Mouse (Mus musculus): Measurements from ENCODE around the gene Nectin2. TPM values are rescaled to one million over a fixed set of nuclear protein-coding genes. Genes with fewer than 3 reads are reported as not detected.
"Not testable (repeated sequence)": the region's sequence is repeated elsewhere in the genome, so short reads cannot be mapped to it uniquely, and the experiment has no call there.

The Nectin2 gene
- polyA plus RNA-seq, 1 experiment from 2014 or later: 157 TPM

DNA sequence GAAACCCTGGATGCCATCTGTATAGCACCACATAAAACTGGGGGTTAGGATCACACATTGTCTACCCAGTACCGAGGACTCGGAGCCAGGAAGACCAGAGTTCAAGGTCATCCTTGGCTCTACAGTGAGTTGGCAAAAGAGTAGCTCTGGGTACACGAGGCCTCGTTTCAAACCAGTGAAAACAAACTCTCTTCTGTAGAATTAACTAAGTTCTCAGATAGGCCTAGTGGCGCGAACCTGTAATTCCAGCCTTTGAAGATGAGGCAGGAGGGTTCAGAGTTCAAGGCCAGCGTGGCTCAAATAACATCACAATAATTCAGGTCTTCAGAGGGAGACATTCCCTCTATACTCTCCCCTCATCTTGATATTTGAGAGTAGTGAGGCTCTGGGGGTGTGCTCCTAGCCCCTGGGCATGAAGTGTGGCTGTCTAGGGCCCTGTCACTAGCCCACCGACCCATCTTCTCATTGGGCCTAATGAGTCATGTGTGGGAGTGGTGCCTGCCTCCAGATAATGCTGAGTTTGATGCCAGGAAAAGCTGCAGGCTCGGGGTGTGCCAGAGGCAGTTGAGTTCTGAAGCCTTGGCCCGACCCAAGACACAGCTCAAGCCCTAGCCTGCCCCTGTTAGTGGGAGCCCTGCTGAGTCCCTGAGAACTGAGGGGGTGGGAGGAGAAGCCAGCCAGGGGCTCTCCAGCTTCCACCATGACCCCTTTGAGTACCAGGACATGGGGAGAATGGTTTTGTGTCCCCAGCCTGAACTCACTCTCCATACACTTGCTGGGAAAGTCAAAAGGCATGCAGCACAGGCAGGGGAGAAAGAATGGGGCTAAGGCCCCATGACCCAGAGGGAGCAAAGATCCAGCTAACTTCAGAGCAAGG is 55.7 kb downstream of the Nectin2 start:
- Histone ChIP-seq H3K9ac (replicated peaks; ENCODE audit: low read length) (0 out of 2 replicates have a peak overlapping the region, but pooled peaks have one; percentile 25), H3K4me3 (ENCODE audit: low read length) (no peak overlapping the region), H3K27me3 (ENCODE audit: insufficient read depth, low read length) (no peaks in the 10 kb centered on the region), H3K9me3 (ENCODE audit: low read length) (no peaks in the 10 kb centered on the region), H3K27ac (ENCODE audit: low read length) (no peak overlapping the region), H3K4me1 (ENCODE audit: insufficient read depth, low read length) (peaks cover 38% of the 10 kb centered on the region), H3K4me2 (replicated peaks; ENCODE audit: low read depth, low read length) (no peak overlapping the region), H3K36me3 (ENCODE audit: insufficient read depth, low read length) (no peaks in the 10 kb centered on the region; the same call in 1 of the 2 replicates)
- no peak for ATAC-seq (ENCODE audit: low FRiP score, low TSS enrichment)
- 60% methylated on average over 10 of the region's 10 CpGs for WGBS

- no peaks in the 10 kb centered on the region; the same call in 1 of the 2 replicates for H3K36me3 ChIP-seq (ENCODE audit: insufficient read depth, low read length)
- H3K27ac ChIP-seq (ENCODE audit: low read length): no peak overlapping the region
- H3K9ac ChIP-seq (replicated peaks; ENCODE audit: low read length): no peak overlapping the region
- H3K4me2 ChIP-seq (replicated peaks; ENCODE audit: low read depth, low read length): no peak overlapping the region
- peaks cover 26% of the 10 kb centered on the region for H3K4me1 ChIP-seq (ENCODE audit: insufficient read depth, low read length)
- no peaks in the 10 kb centered on the region for H3K9me3 ChIP-seq (ENCODE audit: low read length)
- WGBS: 22% methylated on average over 9 of the region's 10 CpGs
- no peak overlapping the region for H3K4me3 ChIP-seq (ENCODE audit: low read length)
- ATAC-seq (ENCODE audit: low FRiP score, low TSS enrichment): no peak
- no peaks in the 10 kb centered on the region for H3K27me3 ChIP-seq (ENCODE audit: insufficient read depth, low read length)
Observed at GRCm38 (mm10) chr7:19693421-19693820, 56.9 kb downstream of the Nectin2 start.

DNA sequence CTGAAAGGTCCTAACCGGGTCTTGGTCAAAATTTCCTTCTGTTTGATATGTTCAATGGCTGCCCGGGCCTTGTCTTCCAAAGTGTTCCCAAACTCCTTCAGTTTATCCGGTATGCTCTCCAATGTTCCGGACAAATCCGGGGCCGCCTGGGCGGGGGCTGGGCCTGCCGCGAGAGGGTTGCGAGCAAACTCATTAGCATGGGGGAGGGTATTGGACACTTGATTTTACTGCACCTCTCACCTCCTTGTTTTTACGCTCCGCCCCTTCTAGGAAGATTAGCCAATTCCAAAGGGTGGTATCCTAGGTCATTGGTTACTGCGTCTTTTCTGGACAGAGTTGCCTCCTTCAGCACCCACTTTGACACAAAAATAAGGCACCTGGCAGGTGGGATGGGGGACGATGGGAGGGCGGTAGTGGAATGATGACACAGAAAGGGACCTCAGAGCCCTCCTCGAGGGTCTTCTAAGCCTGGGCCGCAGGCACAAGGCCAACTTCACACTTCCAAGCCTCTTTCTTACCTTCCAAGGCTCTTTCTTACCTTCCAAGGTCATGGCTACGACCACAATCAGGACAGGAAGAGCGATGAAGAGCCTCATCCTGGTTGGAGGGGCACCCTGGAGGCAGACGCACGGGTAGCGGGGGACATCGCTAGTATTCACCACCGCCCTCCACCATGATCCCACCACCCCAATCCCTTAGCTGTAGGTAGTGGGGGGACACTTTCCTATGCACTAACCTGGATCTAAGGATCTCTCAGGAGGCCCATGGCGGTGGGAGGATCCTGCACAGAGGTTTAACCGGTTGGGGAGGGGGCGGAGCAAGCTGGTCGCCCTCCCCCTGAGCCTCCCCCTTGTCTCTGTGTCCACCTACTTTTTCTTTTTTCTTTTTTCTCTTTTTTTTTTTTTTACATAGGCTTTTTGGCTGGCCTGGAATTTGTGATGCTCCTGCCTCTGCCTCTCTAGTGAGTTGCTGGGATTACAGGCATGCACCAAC is 58.1 kb downstream of the Nectin2 start, which contains the start of gene Apoc1:
TSS of gene Apoc1 (minus strand) at position 788 of the 993 bp plus-strand sequence.
- no peak within 1 kb of the TSS for H3K27ac ChIP-seq (ENCODE audit: low read length)
- 0 out of 2 replicates have a peak within 1 kb of the TSS, but pooled peaks have one; percentile 10 for H3K9ac ChIP-seq (replicated peaks; ENCODE audit: low read length)

DNA sequence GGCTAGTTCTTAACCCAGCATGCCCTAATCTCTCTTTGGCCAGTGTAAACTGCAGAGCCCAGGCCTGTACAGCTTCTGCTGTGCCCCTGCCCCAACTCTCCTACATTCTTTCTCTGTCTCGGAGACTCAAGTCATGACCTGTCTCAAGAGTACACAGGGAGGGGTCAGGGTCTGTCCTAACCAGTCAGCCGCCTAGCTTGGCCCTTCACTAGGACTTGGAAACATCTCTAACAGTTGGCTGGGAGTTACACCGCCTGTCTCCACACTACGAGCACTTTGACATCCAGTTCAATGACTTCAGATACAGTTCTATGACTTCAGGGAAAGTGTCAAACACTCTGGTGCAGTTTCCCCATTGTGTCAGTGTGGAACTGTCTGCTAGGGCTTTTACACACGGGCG is 58.8 kb downstream of the Nectin2 start:
- Histone ChIP-seq H3K4me1 (ENCODE audit: insufficient read depth, low read length) (peaks cover 20% of the 10 kb centered on the region), H3K4me2 (replicated peaks; ENCODE audit: low read depth, low read length) (peak overlapping the region; percentile 9; the same call in 1 of the 2 replicates), H3K36me3 (ENCODE audit: insufficient read depth, low read length) (no peaks in the 10 kb centered on the region), H3K27me3 (ENCODE audit: insufficient read depth, low read length) (no peaks in the 10 kb centered on the region), H3K4me3 (ENCODE audit: low read length) (no peak overlapping the region), H3K9me3 (ENCODE audit: low read length) (no peaks in the 10 kb centered on the region), H3K27ac (ENCODE audit: low read length) (no peak overlapping the region), H3K9ac (replicated peaks; ENCODE audit: low read length) (0 out of 2 replicates have a peak overlapping the region, but pooled peaks have one; percentile 10)
- WGBS: 65% methylated on average over 6 of the region's 6 CpGs
- no peak for ATAC-seq (ENCODE audit: low FRiP score, low TSS enrichment)

More for the DNA sequence above, 58.1 kb downstream of the Nectin2 start, which contains the start of gene Apoc1:
- Histone ChIP-seq H3K9me3 (ENCODE audit: low read length) (no peaks in the 10 kb centered on the region), H3K4me3 (ENCODE audit: low read length) (no peak within 1 kb of the TSS), H3K4me2 (replicated peaks; ENCODE audit: low read depth, low read length) (peak within 1 kb of the TSS; percentile 9; the same call in 1 of the 2 replicates), H3K4me1 (ENCODE audit: insufficient read depth, low read length) (peaks cover 20% of the 10 kb centered on the region), H3K27me3 (ENCODE audit: insufficient read depth, low read length) (no peaks in the 10 kb centered on the region), H3K36me3 (ENCODE audit: insufficient read depth, low read length) (no peaks in the 10 kb centered on the region; the same call in 1 of the 2 replicates)
- 45% methylated on average over 28 of the region's 28 CpGs for WGBS
- no peak for ATAC-seq (ENCODE audit: low FRiP score, low TSS enrichment)

GRCm38 (mm10) chr7:19690845-19691244 is 59.4 kb downstream of the Nectin2 start:
- no peak overlapping the region for H3K27ac ChIP-seq (ENCODE audit: low read length)
- no peak overlapping the region for H3K4me2 ChIP-seq (replicated peaks; ENCODE audit: low read depth, low read length)
- no peaks in the 10 kb centered on the region for H3K27me3 ChIP-seq (ENCODE audit: insufficient read depth, low read length)
- H3K9me3 ChIP-seq (ENCODE audit: low read length): no peaks in the 10 kb centered on the region
- H3K4me3 ChIP-seq (ENCODE audit: low read length): no peak overlapping the region
- WGBS: 77% methylated on average over 4 of the region's 4 CpGs
- no peak for ATAC-seq (ENCODE audit: low FRiP score, low TSS enrichment)
- no peaks in the 10 kb centered on the region for H3K36me3 ChIP-seq (ENCODE audit: insufficient read depth, low read length)
- H3K4me1 ChIP-seq (ENCODE audit: insufficient read depth, low read length): peaks cover 20% of the 10 kb centered on the region
- H3K9ac ChIP-seq (replicated peaks; ENCODE audit: low read length): no peak overlapping the region

GRCm38 (mm10) chr7:19688611-19689010 is 61.7 kb downstream of the Nectin2 start:
- Histone ChIP-seq H3K27ac (ENCODE audit: low read length) (no peak overlapping the region), H3K36me3 (ENCODE audit: insufficient read depth, low read length) (no peaks in the 10 kb centered on the region), H3K4me2 (replicated peaks; ENCODE audit: low read depth, low read length) (no peak overlapping the region), H3K9ac (replicated peaks; ENCODE audit: low read length) (no peak overlapping the region), H3K4me1 (ENCODE audit: insufficient read depth, low read length) (peaks cover 17% of the 10 kb centered on the region), H3K9me3 (ENCODE audit: low read length) (no peaks in the 10 kb centered on the region), H3K4me3 (ENCODE audit: low read length) (no peak overlapping the region), H3K27me3 (ENCODE audit: insufficient read depth, low read length) (no peaks in the 10 kb centered on the region)
- no peak for ATAC-seq (ENCODE audit: low FRiP score, low TSS enrichment)
- WGBS: 90% methylated on average over 2 of the region's 2 CpGs

DNA sequence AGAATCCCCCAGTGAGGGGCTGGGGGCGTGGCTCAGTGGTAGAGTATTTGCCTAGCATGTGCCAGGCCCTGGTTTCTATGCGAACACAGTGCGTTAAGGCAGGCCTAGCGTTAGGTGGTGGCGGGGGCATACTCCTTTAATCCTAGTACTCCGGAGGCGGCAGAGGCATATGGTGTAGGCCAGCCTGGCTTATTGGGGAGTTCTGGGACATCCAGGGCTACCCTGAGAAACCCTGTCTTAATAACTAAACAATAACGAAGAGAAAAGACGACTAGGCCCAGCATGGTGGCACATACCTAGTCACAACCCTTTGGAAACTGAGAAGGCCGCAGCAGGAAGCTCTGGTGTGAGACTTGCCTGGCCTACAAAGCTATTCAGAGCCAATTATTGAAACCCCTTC is 62.2 kb downstream of the Nectin2 start:
- no peak overlapping the region for H3K4me2 ChIP-seq (replicated peaks; ENCODE audit: low read depth, low read length)
- WGBS: 92% methylated on average over 10 of the region's 10 CpGs
- no peaks in the 10 kb centered on the region for H3K27me3 ChIP-seq (ENCODE audit: insufficient read depth, low read length)
- no peak overlapping the region for H3K9ac ChIP-seq (replicated peaks; ENCODE audit: low read length)
- H3K36me3 ChIP-seq (ENCODE audit: insufficient read depth, low read length): no peaks in the 10 kb centered on the region
- no peak for ATAC-seq (ENCODE audit: low FRiP score, low TSS enrichment)
- peaks cover 13% of the 10 kb centered on the region for H3K4me1 ChIP-seq (ENCODE audit: insufficient read depth, low read length)
- H3K4me3 ChIP-seq (ENCODE audit: low read length): no peak overlapping the region
- no peak overlapping the region for H3K27ac ChIP-seq (ENCODE audit: low read length)
- no peaks in the 10 kb centered on the region for H3K9me3 ChIP-seq (ENCODE audit: low read length)

DNA sequence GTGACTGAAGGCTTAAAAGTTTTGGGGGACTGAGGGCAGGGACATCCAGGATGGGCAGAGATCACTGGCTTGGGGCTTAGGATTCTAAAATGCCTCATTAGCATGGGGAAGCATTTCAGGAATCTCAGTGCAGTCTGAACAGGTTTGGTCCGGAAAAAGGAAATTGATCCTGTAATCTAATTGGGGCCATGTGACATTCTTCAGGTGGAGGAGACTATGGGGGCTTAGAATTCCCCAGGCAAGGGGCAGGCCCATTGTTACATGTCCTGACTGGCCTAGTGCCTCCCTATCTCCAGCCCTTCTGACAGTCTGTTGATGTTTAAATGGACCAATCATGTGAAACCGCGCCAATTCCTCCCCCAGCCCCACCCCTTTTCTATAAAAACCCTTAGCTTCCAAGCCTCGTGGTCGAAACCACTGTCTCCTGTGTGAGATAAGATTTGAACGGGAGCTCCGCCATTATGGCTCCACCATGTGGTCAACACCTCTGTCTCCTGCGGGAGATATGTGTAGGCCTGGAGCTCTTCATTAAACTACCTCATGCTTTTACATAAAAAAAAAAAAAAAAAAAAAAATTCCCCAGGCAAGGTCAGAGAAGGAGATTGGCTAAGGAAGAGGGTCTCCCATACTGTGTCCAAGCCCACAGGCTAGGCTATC is 63.2 kb downstream of the Nectin2 start:
- not testable (repeated sequence) for H3K4me1 ChIP-seq (ENCODE audit: insufficient read depth, low read length); H3K36me3 ChIP-seq (ENCODE audit: insufficient read depth, low read length); H3K9ac ChIP-seq (replicated peaks; ENCODE audit: low read length); H3K9me3 ChIP-seq (ENCODE audit: low read length); H3K27me3 ChIP-seq (ENCODE audit: insufficient read depth, low read length); H3K4me3 ChIP-seq (ENCODE audit: low read length); H3K4me2 ChIP-seq (replicated peaks; ENCODE audit: low read depth, low read length); H3K27ac ChIP-seq (ENCODE audit: low read length)
- ATAC-seq (ENCODE audit: low FRiP score, low TSS enrichment): 0 out of 2 replicates have a peak, but pooled peaks have one; percentile 6
- 69% methylated on average over 8 of the region's 8 CpGs for WGBS

DNA sequence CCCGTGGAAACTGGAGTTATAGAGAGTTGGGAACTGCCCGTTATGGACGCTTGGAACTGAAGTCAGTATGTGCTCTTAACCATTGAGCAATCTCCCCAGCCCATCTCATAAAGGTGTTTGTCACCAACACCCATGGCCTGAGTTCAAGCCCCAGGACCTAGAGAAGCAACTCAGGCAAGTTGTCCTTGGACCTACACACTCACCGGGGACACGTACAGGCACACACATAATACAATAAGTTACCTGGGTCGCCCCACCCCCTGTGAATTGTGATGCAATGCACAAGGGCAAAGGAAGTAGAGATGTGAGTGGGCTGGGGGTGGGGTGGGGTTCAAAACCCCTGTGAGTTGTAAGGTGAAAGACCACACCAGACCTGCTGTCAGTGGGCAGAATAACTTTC is 63.8 kb downstream of the Nectin2 start:
- WGBS: 86% methylated on average over 6 of the region's 6 CpGs
- Histone ChIP-seq H3K4me1 (ENCODE audit: insufficient read depth, low read length) (no peaks in the 10 kb centered on the region; the same call in 1 of the 2 replicates), H3K27me3 (ENCODE audit: insufficient read depth, low read length) (no peaks in the 10 kb centered on the region)

More for the DNA sequence above, 63.8 kb downstream of the Nectin2 start:
- ATAC-seq (ENCODE audit: low FRiP score, low TSS enrichment): 0 out of 2 replicates have a peak, but pooled peaks have one; percentile 5
- no peaks in the 10 kb centered on the region for H3K9me3 ChIP-seq (ENCODE audit: low read length)
- no peak overlapping the region for H3K9ac ChIP-seq (replicated peaks; ENCODE audit: low read length)
- H3K27ac ChIP-seq (ENCODE audit: low read length): no peak overlapping the region; the same call in 1 of the 2 replicates
- no peaks in the 10 kb centered on the region for H3K36me3 ChIP-seq (ENCODE audit: insufficient read depth, low read length)
- no peak overlapping the region for H3K4me3 ChIP-seq (ENCODE audit: low read length)
- H3K4me2 ChIP-seq (replicated peaks; ENCODE audit: low read depth, low read length): no peak overlapping the region
